Mouse (Mus musculus) CD4-positive, CD25-positive, alpha-beta regulatory T cell, adult 4 months (primary cell): Measurements from ENCODE around the gene Lig1. TPM values are rescaled to one million over a fixed set of nuclear protein-coding genes. Genes with fewer than 3 reads are reported as not detected.

Experiments
- ATAC-seq: one replicate; pipeline ENCODE4 v1.8.0; 2017
- polyA plus RNA-seq, 2 experiments: library from polyadenylated mRNA; unstranded; fragments of 100-300 nt; shearing (Covaris generic); gene quantifications; one replicate each; pipeline ENCODE4 v1.2.1; 2017

Gene Lig1
- polyA plus RNA-seq, 2 experiments from 2014 or later = 25.2 to 31.1 TPM

GRCm38 (mm10) chr7:13310493-13311199 lies 33.6 kb downstream of the Lig1 start:
- ATAC-seq = no peak

GRCm38 (mm10) chr7:13311401-13311800 lies 34.3 kb downstream of the Lig1 start:
- no peak for ATAC-seq

GRCm38 (mm10) chr7:13314095-13314597 lies 37.1 kb downstream of the Lig1 start:
- no peak for ATAC-seq

GRCm38 (mm10) chr7:13321424-13321823 lies 44.3 kb downstream of the Lig1 start:
- ATAC-seq = no peak

GRCm38 (mm10) chr7:13324316-13324715 lies 47.2 kb downstream of the Lig1 start, which contains the start of gene Pla2g4c:
TSS of gene Pla2g4c (plus strand) at chr7:13324655.
- ATAC-seq = no peak

GRCm38 (mm10) chr7:13330575-13330974 lies 53.5 kb downstream of the Lig1 start:
- ATAC-seq = no peak

GRCm38 (mm10) chr7:13355943-13356342 lies 78.9 kb downstream of the Lig1 start:
- ATAC-seq = no peak

Other genes starting within 250 kb of the Lig1 start
- 100 to 1,000 TPM; 259 to 278 TPM for gene Chmp2a, start 242.5 kb upstream of the Lig1 start, polyA plus RNA-seq
- 10 to 100 TPM in 1 of 2 experiments, 1 to 10 TPM in 1; 7.9 to 14.3 TPM for gene Ube2m, start 239.0 kb upstream of the Lig1 start, polyA plus RNA-seq
- under 1 TPM; 0.35 to 0.84 TPM for gene Mzf1, start 222.5 kb upstream of the Lig1 start, polyA plus RNA-seq
- not detected for gene Vmn1r85, start 182.1 kb upstream of the Lig1 start, polyA plus RNA-seq
- under 1 TPM in 1 of 2 experiments, not detected in 1; 0.05 TPM for gene Vmn1r86, start 157.4 kb upstream of the Lig1 start, polyA plus RNA-seq
- not detected for gene Vmn1r87, start 137.1 kb upstream of the Lig1 start, polyA plus RNA-seq
- under 1 TPM in 1 of 2 experiments, not detected in 1; 0.08 TPM for gene Vmn1r88, start 117.7 kb upstream of the Lig1 start, polyA plus RNA-seq
- gene Vmn1r89, start 64.3 kb upstream of the Lig1 start, polyA plus RNA-seq = not detected
- 1 to 10 TPM; 3.8 to 4.3 TPM for gene Zswim9, start 1.4 kb downstream of the Lig1 start, polyA plus RNA-seq
- under 1 TPM; 0.28 to 0.34 TPM for gene Pla2g4c, start 47.4 kb downstream of the Lig1 start, polyA plus RNA-seq
- not detected for gene Cabp5, start 120.8 kb downstream of the Lig1 start, polyA plus RNA-seq
- gene Bsph1, start 173.6 kb downstream of the Lig1 start, polyA plus RNA-seq = not detected